Mouse (Mus musculus): ENCODE data around the gene Etnk2.

Etnk2 gene

DNA sequence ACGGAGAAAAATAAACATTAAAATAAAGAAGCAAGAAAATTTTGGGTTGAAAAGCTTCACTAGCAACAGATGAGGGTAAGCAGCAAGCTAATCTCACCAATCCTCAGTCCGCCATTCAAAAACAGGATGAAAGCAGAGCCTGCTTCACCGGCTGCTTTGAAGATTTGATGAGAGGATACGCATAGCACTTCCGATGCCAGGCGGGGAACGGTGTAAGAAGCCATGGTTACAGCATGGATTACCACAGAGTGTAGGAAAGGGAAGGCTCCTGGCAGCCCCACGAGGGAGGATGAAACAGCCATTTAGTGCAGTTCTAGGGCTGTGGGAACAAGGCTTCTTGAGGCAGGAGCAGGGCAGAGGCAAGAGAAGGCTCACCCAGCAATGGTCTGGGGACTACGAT lies 11.6 kb upstream of the Etnk2 start:
- DNase-seq (ENCODE audit: low spot score) = no peak

- peak; percentile 49 for DNase-seq (ENCODE audit: low spot score)
Measured at GRCm38 (mm10) chr1:133353371-133353809, 10.0 kb upstream of the Etnk2 start.

DNA sequence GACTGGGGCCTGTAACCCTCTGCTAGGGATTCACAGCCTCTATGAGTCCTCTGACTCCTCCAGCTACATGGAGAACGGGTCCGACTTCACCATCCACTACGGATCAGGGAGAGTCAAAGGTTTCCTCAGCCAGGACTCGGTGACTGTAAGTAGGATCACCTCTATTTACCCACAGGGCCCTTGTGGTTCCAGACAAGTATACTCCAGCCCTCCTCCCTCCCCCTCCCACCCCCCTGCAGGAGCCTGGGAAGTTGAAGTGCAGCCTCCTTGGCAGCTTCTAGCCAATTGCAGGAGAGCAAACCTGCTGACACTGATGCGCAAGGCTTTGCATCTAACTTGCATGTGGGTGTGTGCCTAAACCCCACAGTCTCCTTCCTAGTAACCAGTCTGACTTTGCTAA lies 7.9 kb upstream of the Etnk2 start:
- DNase-seq (ENCODE audit: low spot score) = no peak

DNA sequence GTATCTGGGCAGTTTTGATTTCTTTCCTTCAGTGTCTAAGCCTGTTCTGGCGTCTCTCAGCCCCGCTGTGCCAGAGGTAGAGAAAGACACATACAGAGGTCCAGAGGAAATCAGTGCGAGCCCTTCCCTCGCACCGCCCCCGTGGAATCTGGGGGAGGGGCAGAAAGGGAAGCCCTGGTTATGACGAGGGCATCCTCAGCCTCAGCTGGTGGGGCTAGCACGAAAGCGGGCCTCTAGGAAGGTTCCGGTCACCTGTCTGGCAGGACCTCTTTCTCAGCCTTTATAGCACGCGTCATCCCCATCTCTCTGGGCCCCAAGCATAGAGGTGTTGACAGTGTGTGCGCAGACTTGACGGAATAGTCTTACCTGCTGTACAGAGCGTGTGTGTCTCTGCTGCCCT lies 7.5 kb upstream of the Etnk2 start:
- DNase-seq (ENCODE audit: low spot score) = no peak

- no peak for DNase-seq (ENCODE audit: low spot score)
Measured at GRCm38 (mm10) chr1:133356330-133356729, 7.0 kb upstream of the Etnk2 start.

DNA sequence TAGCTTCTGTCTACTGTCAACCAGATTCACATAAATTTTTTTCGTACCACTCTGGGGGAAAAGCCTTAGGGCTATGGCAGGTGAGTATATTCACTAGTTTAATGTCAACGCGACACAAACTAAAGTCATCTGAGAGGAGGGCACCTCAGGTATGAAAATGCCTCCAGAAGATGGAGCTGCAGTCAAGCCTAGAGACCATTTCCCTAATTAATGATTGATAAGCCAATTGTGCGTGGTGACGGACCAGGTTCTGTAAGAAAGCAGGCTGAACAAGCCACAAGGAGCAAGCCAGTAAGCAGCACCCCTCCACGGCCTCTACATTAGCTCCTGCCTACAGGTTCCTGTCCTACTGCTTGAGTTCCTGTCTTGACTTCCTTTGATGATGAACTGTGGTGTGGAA lies 2.4 kb upstream of the Etnk2 start:
- no peak for DNase-seq (ENCODE audit: low spot score)

DNA sequence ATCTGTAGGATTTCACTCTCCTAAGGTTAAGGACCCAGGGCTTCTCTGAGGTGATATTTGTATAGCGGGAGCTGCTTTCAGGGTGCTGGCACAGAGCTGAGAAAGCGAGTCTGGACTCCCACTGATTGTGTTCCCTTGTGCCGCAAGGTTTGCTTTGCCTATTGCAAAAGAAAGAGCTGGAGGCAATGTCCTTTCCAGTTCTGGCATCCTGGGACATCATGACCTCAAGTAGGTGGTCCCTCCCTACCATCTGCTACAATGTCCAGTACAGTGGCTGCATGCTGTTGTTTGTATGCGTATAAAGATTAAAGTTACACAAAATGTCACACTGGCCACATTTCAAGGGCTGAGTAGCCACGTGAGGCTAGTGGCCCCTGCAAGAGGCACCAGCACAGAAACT lies 1.3 kb upstream of the Etnk2 start:
- peak; percentile 65 for DNase-seq (ENCODE audit: low spot score)

GRCm38 (mm10) chr1:133364022-133364630 lies 754 bp downstream of the Etnk2 start:
- no peak for DNase-seq (ENCODE audit: low spot score)

DNA sequence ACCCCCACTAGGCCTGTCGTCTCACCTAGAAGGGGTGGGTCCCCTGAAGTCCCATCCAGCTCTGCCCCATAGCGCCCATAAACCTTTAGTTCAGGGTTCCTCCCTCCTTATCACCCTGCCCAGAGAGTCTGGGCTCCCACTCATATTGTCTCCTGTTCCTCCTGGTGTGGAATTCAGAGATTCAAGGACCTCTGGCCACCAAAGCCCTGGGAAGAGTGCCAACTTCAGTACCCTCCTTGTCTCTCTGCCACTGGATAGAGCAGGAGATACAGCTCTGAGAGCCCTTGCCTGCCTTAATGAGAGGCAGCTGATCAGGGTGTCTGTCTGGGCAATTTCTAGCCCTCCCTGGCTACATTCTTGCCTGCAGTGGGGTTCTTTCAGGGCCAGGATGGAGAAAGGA lies 1.5 kb downstream of the Etnk2 start:
- DNase-seq (ENCODE audit: low spot score) = peak; percentile 78

DNA sequence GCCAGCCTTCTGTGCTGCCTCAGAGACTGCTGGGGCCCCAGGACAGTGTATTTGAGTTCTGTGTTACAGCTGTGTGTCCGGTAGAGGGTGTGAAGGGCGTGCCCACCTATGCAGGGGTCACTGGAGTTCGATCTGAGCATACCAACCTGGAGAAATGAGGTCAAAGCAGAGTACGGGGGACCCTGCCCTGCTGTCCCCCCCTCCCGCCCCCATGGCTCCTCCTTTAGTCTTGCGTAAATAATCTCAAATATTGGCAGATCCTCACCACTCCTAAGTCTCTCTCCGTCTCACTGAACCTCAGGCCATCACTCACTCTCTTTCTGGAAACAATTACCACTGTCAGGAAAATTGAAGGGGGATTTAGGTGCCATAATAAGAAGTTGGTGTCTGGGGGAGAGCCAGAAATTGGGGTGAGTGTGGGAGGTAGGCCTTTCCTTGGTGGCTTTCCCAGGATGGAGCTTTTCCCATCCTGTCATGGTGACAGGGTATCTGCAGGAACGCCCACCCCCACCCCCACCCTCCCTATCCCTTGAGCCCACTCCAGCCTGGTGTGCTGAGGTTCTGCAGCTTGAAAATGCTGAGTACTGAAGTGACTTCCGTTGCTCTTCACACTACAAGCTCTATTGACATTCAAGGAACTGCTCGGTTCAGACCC lies 3.7 kb downstream of the Etnk2 start:
- DNase-seq (ENCODE audit: low spot score) = no peak

- peak; percentile 89 for DNase-seq (ENCODE audit: low spot score)
Measured at GRCm38 (mm10) chr1:133367606-133368488, 4.5 kb downstream of the Etnk2 start.

DNA sequence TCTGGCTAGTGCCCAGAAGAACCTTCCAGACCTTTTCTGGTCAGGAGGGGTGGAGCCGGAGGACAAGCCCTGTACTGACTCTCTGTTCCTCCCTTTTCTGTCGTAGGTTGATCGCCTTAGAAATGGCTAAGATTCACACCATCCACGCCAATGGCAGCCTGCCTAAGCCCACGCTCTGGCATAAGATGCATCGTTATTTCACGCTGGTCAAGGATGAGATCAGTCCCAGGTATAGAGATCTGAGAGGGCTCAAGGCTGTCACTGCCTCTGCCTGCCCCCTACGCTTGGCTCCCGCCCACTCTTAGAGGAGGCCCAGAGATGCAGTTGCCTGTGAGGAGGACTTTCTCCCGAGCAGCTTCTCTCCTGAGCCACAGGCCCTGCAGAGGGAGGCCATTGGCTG lies 5.3 kb downstream of the Etnk2 start:
- peak; percentile 74 for DNase-seq (ENCODE audit: low spot score)

DNA sequence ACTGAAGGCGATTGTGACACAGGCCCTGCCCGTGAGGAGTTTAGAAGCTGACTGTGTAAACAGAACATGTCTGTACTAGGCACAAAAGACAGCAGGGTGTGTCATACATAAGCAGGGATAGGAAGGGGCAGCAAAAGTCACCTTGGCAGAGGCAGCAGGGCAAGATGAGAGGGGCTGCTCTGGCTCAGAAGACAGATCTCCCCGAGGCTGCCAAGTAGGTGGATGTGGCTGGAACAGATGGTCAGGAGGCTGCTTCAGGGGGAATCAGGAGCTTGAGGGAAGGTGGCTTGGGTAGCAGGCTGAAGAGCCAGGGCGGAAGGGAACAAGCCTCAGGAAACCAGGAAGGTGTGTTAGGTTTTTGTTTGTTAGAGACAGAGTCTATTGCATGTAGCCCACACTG lies 7.0 kb downstream of the Etnk2 start:
- no peak for DNase-seq (ENCODE audit: low spot score)

DNA sequence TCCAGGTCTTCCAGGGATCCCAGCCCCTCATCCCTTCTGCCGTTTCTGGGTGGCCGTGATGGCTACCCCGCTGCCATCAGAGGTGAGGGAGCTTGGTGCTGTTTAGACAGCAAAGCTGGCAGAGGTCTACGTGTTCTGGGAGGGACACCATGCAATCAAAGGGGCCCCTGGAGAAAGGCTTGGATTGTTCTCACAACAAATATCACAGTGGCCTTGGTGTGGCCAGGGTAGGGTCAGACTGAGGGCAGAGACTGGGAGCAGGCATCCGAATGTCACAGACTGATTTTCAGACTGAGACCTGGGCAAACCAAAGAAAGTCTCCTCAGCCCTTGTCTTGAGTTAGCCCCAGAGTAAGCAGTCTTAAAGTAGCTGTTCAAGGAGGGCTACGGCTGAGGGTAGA lies 8.1 kb downstream of the Etnk2 start:
- no peak for DNase-seq (ENCODE audit: low spot score)

DNA sequence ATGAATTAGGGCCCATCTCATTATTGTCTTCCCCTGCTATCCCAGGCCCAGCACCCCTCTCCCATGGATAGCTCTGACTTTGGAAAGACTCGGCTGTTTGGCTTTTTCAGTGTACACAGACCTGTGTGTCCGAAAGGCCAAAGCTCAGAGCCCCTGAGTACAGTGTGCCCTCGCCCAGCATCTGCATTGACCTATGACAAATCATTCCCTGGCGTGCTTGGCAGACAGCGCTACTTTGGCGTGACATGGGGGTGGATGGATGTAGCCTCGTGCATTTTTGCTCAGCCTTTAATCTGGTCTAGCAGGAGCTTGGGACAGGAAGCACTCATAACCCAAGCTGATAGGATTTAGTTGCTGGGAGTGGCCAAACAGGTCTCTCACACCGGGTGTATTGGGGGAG lies 8.7 kb downstream of the Etnk2 start:
- DNase-seq (ENCODE audit: low spot score) = no peak

DNA sequence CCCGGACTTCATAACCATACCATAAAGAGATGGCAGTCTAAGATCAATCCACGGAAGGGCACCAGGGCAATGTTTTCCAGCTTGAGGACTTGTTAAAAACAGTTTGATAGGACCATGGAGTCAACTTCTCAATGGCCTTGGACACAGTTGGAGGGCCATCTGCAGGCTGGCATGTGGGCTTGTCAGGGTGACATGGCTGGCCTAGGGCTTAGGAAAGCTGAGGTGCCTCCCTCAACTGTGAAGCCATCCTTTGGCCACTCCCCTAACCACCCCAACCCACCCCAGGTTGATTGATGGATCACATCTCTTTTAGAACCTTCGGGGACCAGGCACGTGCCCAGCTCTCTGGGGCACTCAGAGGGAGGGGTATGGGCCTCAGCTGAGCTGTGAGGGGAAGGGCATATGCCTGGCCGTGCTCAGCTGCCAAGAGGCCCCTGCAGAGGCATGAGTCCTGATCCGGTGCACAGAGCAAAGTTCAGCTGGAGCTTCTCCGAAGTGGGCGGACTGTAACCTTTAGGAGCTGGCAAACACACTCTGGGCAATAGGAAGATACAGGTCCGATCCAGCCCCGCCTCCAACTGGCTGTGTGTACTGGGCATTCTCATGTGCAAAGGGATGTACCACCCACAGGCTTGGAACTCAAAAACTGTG lies 12.4 kb downstream of the Etnk2 start:
- DNase-seq (ENCODE audit: low spot score) = no peak

DNA sequence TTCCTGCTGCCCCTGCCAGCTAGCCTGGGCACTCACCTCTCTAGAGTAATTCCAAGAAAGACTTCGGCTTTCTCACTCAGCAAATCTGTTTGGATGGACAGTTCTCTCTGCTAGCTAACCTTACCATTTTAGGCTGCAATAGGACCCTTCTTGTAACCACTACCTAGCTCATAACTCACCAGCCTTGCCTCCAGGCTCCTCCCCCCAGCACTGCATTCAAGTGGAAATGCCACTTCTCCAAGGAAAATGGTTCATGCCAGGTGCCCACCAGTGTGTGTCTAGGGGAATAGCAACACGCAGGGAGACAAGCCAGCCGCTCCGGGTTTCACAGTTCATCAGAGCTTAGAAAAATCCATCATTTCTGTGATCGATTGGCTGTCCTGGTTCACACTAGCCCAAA lies 14.2 kb downstream of the Etnk2 start:
- DNase-seq (ENCODE audit: low spot score) = no peak

- DNase-seq (ENCODE audit: low spot score) = no peak
Measured at GRCm38 (mm10) chr1:133379254-133379985, 16.0 kb downstream of the Etnk2 start.

GRCm38 (mm10) chr1:133379986-133380320 lies 16.6 kb downstream of the Etnk2 start:
- DNase-seq (ENCODE audit: low spot score) = no peak

DNA sequence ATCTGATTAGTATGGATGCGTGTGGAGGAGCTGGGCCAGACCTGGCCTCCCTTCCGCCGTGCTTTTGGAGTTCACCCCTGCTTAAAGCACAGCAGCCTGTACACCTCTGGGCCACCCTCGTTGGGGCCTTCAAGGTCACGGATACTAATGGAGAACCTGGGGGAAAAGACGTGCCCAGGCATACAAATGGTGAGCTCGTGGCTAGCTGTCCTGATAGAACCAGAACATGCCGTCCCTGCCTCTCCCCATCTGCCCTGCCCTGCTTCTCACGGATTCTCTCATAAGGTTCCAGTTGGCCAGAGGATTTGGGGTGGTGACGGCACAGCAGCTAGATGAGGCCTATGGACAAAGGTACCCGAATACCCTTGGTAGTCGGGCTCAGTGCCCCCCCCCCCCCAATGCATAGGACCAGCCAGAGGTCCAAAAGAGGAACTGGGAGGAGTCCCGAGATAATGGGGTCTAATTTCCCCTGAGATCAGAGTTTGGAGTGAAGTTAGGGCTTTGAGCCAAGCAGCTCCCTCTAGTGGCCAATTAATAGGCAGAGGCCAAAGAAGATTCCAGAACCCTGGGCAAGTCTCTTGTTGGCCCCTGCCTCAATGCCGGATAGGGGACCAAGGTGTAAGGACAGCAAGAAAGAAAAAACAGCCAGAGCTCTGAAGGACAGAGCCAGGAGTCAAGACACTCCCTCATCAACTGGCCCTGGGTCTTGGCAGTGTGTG lies 17.1 kb downstream of the Etnk2 start:
- DNase-seq (ENCODE audit: low spot score) = peak; percentile 66

- no peak for DNase-seq (ENCODE audit: low spot score)
Measured at GRCm38 (mm10) chr1:133382008-133382407, 18.6 kb downstream of the Etnk2 start.
